Mouse (Mus musculus) layer of hippocampus, postnatal 36 days (tissue): Measurements from ENCODE around the gene Tm4sf20. TPM values are rescaled to one million over a fixed set of nuclear protein-coding genes. Genes with fewer than 3 reads are reported as not detected.
A peak's percentile ranks its signal among the peaks of the same experiment; 100 is the strongest.

ENCODE experiments used
- DNase-seq, 2 experiments: peaks; one replicate each; pipeline ENCODE4 v3.0.0; 2022
- total RNA-seq, 2 experiments: library from RNA; stranded (reverse); gene quantifications; 2 replicates each; pipeline ENCODE4 v1.2.3; 2021

Tm4sf20 gene
- total RNA-seq, result not detected

DNA sequence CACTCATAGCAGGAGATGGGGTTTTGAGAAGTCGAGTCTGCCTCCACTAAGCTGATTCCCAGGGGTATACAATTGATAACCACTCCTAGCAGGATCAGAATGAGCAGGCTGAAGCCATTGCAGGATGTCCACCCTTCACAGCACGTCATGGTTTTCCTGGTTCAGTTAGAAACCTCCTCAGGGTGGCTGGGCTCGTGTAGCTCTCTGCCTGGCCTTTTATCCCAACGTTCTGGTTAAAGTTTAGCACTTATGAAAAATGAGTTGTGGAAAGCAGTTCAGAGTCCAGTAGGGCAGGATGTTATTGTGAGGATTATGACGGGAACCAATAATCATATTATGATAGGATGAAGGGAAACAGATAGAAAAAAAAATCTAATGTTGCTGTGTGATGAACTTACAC lies at the start of gene Tm4sf20:
Gene Tm4sf20 (minus strand): TSS at position 193 of the 400 bp plus-strand sequence.
- no peak for DNase-seq

DNA sequence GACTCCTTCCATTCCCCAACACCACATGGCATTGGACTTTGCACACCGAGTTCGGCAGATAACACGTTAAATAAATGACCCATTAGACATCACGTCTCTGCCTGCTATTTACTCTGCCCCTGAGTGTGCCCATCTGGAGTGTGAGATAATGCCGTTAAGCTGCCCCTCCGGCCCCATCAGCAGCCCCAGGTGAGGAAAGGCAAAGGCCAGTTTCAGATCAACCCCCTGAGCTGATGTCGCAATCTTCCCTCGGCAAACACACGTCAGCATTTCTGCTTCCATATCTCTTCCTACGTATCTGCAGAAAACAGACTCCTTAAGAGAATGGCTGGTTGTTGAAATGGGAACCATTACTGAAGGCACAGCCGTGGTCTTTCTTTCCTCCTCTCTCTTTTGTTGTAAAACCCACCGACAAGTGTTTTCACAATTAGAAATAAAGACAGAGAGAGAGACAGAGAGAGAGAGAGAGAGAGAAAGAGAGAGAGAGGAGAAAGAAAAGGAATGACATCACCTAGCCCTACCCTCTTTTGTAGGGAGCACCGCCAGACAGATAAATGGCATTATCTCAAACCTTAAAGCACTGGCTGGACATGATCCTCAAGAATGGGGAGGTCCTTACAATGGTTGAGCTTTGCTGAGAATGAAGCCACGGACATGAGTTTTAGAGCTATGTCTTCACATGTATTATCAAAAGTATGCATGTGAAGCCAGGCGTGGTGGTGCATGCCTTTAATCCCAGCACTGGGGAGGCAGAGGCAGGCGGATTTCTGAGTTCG lies 47.9 kb upstream of the Tm4sf20 start:
- DNase-seq, result no peak

DNA sequence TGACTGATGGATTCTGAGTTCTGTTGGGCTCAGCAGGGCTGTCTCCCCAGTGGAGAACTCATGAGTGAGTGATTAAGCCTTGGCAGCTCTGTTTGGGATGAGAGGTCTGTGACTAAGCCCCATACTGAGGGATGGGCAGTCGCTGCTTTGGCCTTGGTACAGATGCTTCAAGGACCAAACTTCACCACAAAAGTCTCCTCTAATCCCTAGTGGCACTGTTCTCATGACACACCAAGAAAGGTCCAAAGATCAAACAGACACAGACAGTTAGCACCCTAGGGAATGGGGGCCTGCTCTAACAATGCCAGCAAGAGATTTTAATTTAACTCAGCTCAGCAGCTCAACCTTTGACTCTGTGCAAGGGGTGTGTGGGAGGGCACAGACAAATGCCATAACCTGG lies 43.5 kb upstream of the Tm4sf20 start:
- no peak for DNase-seq

DNA sequence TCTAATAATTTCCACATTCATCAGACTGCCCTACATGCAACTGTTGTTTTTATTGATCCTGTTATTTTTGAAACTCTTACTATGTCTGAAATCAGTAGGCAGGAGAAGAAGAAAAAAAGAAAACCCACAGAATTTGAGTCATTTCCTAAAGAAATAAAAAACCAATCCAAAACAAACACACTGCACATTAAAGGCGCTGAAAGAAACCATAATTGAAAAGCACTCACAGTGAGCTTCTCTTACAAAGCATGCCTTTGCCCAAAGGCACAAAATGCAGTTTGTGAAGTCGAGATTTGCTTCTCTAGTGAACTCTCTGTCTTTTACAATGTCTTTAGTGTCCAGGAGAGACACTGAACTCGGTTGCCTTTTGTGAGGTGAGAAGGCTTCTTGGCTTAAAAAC lies 40.3 kb upstream of the Tm4sf20 start:
- DNase-seq, result no peak

DNA sequence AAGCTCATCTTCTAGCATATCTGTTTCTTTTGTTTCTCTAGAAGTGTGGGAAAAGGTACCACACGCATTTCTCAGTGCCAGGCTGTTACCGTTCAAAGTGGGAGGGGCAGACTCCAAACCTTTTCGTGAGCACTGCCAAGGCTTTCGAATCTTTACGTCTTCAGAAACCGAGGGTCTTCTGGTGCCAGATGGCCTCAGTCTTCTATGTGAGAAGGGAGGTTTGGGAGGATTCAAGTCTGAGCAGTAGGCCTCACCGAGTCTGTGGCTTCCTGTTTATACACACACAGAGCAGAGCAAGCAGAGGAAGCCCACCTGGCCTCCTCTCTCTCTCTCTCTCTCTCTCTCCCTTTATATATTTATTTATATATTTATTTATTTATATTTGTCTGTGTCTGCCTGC lies 38.9 kb upstream of the Tm4sf20 start:
- no peak for DNase-seq

DNA sequence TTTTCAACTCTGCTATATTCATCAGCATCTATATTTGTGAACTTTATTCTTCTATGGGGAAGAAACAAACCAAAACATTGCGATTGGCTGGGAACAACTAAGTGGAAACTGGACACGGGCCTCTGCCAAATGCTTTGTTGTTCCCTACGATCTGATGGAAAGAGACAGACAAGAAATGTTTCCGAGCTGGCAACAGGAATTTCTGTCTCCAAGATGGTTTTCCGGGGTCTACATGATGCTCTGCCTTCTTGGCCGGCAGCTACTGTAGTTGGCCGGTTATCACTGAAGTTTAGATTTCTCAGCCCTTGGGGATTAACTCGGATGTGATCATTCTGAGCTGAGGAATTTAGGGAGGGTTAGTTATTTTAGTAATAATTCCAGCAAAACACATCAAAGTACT lies 38.1 kb upstream of the Tm4sf20 start:
- DNase-seq, result no peak

DNA sequence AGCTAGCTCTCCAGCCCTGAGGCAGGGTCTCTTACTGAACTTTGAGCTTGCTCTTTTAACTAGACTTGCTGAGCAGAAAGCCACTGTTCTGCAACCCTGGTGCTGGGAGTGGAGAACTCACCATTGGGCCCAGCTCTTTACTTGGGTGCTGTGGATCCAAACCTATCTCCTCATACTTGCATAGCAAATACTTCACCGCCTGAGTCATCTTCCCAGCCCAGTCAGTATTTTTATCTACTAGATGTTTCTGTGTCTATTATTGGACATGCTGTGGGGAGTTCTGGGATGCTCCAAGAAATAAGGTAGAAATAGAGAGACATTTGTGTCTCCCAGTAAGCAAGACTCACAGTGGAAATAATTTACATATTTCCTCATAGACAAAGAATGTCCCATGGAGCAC lies 35.8 kb upstream of the Tm4sf20 start:
- no peak for DNase-seq

DNA sequence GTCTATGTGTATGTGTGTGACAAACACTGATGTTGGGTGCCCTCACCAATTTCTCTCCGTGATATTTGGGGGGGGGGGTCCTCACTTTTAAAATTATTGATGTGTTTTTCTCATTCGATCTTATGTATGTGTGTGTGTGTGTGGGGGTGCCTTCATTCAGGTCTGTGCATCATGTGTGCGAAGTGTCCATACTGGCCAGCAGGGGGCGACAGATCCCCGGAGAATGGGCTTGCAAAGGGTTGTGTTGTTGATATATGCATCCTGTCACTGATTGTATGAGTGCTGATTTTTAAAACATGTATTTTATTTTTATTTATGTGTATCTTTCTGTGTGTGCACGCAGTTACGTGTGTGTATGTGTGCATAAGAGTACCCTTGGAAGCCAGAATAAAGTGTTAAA lies 35.3 kb upstream of the Tm4sf20 start:
- no peak for DNase-seq

DNA sequence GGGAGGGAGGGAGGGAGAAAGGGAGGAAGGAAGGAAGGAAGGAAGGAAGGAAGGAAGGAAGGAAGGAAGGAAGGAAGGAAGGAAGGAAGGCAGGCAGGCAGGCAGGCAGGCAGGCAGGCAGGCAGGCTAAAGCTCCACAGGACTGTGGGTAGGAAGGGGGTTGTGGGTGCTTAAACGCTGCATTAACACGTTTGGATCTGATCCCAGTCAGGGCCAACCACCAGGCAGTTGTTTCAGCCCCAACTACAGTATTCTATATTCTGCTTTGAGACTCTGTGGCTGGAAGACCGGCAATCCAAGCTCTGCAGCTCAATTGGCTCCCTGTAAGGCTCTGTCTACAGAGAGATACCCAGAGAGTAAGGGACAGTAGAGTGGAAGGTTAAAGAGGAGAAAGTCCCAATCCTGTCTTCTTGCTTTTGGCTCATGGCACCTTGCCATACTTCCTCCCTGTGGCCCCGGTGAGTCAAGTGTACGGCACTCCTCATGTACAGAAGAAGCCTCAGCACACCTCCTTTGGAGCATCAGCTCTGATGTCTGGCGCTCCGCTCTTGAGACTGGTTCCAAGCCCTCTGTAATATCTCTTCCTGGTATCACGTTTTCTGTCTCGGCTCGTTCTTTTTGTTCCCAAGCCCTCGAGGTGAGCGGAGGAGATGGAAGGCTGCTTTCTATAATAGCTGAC lies 33.0 kb upstream of the Tm4sf20 start:
- no peak for DNase-seq

DNA sequence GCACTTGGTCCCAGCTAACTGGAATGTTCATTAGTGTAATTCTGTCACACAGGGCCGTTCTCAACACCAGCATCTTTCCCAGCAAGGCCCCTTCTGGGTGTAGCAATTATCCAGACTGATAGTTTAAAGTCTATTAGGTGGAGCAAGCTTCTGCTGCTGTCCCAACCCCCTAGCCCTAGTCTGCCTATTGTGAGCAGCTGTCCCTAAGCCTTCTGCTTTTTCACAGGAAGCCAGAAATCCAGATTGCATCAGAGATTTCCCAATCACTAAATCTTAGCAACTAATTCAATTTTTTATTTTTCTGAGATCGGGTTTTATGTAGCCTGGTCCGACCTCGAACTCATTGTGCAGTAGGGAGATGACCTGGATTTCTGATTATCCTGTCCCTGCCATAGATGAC lies 30.7 kb upstream of the Tm4sf20 start:
- peak; percentile 17 to 19 for DNase-seq

DNA sequence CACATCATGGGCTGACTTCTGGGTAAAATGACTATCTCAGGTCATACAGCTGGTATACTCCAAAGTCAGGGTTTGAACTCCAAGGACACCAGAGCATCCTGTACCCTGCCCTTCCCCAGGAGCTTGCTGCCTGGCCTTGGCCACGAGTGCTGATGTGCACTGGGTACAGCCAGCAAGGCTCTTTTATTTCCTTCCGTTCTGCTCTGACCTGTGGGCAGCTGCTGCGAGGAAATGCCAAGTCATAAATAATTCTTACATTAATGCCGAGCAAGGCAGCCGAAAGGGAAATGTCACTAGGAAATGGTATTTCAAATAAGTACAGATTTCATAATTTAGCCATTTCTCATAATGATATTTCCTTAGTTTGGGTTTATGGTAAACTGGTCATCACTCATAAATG lies 30.0 kb upstream of the Tm4sf20 start:
- no peak for DNase-seq

DNA sequence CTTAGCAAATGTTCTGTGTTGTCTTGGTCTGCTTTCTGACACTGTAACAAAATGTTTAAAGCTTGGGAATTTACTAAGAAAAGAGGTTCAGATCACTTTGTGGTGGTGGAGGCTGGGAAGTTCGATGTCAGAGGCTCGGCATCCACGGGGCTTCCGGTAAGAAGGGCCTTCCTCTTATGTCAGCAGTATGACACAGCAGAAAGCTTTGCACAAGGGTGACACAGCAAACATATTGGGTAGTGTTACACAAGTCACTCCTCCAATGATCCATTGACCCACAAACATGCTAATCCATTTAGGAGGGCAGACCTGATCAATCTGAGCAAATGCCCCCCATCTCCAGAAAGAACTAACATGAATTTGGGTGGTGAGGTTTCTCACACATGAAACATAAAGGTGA lies 28.8 kb upstream of the Tm4sf20 start:
- no peak for DNase-seq

DNA sequence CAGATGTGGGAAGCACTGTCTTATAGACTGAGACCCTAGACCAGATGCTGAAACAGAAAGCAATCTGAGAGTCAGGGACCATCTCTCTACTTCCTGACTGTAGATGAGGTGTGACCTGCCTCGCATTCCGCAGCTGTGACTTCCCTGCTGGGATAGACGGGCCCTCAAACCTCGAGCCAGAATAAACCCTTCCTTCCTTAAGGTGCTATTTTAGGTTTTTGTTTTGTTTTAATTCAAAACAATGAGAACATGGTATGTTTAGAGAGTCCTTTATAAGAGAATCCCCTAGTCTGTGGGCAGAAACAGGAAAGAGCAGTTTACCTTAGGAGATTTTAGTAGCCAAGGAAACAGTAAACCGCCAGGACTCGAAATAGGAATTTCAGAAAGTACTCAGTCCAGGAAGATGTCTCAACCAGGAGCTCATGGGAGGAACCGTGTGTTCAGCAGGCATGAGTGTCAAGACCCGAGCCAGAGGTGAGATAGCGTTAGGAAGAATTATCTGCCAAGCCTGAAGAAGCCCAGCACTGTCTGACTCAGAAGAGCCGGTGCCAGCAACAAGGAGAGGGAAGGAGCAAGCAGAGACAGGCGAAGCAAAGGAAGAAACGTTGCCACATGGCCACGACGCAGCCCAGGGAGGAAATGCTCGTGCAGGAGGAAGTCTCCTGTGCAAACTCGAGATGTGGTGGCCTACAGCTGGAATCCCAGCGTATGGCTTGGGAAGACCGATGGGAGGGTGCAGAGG lies 27.6 kb upstream of the Tm4sf20 start:
- DNase-seq, result no peak

DNA sequence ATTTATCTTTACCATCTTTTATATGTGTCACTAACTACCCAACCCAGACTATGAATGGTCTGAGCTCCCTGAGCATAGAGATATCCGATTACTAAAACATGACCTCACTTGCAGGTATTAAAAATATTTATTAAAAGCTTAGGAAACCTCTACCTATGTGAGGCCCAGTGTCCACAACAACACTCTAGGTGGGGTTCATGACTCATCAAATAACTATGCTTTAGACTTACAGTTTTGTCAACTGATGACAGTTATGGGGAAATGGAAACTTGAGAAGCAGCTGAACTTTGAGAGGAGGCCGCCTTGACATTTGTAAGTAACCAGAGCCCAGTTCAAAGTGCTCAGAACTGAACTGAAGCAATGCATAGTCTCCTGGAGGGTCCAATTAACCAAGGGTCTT lies 26.9 kb upstream of the Tm4sf20 start:
- DNase-seq, result no peak

DNA sequence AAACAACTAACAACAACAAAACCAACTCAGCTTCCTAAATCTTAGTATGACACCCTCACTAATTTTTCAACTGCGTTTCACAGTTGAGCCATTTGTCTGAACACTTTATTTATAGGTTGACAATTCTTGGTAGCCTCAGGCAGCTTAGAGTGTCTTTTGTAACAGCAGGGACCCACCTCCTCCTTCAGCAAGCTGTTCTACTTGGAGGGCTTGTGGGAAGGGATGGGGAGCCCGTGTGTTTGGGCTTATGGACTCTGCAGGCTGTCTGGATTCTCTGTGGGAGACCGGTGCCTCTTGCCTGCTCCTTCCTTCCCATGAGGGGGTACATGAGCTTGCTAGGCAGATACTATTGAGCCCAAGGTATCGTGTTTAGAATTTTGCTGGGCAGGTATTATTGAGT lies 25.7 kb upstream of the Tm4sf20 start:
- peak; percentile 35 to 44 for DNase-seq

DNA sequence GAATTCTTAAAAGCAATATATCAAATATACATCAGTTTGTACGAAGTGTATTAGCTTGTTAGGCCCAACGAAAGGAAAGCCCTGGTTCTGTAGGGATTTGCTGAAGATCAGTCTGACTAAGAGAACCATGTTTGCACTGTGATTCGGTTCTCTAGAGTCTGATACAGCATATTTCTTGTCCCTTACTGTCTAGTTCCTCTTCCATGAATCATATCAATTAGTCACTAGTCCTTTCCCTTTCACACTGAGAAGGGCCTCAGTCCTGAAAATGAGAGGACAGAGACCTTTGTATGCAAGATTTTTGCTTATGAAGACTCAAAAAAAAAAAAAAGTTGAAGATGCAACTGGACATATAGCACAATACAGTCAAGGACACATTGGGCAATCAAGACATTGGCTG lies 24.8 kb upstream of the Tm4sf20 start:
- DNase-seq, result no peak

DNA sequence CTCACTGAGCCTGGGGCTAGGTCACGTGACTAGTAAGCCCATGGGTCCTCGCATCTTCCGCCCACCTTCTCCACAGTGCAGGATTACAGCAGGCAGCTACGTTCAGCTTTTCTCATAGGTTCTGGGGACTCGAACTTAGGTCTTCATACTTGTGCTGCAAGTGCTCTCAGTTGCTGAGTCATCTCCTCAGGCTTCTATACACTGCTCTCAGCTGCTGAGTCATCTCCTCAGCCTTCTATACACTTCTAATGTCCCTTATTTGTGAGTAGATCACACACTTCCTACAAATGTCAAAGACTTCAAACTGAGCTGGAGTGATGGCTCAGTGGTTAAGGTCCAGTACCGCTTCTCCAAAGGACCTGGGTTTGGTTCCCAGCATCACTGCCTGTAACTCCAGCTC lies 24.0 kb upstream of the Tm4sf20 start:
- DNase-seq, result no peak

DNA sequence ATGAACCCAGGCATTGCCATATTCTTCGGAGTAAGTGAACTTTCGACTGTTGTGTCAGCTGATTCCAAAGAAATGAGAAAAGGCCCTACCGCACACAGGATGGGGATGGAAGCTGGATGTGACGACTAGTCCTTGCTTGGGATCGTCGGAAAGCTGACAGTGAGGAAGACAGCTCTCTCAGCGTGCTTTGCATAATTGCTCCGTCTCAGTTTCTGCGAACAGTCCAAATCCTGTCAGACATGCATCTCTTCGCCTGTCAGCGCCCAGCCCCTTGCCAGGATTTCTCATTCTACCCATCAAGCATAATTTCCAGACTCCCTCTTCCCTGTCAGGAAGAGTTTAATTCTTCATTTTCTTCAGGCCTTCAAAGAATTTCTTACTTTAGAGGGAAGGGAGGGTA lies 22.8 kb upstream of the Tm4sf20 start:
- no peak for DNase-seq

DNA sequence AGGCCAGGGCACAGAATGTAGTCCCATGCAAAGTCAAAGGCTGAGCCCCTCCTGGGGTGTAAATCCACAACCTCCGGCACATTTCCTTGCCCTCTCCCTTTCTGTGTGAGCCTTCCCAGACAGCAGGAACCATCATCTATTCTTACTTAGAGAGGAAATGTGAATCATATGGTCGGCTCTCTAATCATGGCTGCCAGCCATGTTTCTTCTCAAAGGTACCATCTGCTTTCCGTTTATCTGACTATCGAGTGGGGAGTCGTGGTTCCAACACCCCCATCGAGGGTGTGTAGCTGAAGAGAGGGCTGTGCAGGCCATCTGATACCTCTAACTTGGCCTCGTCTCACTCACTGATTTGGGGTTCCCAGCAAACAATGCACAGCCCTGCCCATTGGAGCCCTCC lies 19.8 kb upstream of the Tm4sf20 start:
- DNase-seq, result peak; percentile 51 to 64

DNA sequence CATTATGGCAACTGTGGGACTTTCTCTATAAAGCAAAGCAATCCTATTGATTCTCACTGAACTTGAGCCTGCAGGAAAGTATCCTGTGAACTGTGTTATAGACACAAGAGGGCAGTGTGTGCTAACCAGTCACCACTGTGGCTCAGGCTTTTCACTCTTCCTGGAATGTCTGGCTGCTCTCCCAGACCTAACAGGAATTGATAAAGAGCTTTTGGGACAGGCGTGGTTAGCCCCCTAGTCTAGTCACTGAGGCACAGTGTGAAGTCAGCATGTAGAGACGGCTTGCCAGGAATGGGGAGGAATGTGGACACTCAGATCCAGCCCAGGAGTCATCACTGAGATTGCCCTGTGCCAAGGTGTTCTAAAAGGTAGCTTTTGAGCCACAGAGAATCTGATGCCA lies 19.2 kb upstream of the Tm4sf20 start:
- peak; percentile 55 for DNase-seq

DNA sequence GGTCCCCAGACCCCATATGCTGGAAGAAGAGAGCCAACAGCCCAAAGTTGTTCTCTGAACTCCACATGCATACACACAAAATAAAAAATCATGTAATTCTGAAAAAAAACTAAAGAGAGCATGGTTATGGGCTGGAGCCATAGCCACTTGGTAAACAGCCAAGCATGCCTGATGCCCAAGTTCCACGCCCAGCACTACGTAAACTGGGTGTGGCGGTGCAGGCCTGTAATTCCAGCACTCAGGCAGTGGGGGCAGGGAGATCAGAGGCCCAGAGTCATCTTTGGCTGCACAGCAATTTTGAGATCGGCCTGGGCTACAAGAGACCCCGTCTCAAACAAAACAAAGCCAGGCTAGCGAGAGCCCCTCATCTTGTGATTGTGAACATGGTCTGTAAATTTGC lies 17.3 kb upstream of the Tm4sf20 start:
- no peak for DNase-seq

DNA sequence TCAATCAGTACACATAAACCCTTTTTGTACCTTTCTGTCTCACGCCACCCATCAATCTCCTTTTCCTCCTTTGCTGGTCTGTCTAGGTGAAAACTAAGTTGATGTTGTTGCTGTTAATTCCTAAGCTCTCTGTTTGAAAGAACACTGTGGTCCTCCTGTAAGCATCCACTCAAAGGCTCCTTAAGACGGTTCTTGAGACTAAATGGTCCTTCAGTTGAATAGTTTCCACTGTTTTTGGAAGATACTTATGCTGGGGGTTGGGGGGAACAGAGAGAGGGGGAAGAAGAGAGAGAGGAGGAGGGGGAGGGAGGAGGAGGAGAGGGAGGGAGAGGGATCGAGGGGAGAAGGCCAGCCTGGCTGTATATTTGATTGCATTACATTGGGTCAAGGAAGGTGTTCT lies 15.3 kb upstream of the Tm4sf20 start:
- no peak for DNase-seq

DNA sequence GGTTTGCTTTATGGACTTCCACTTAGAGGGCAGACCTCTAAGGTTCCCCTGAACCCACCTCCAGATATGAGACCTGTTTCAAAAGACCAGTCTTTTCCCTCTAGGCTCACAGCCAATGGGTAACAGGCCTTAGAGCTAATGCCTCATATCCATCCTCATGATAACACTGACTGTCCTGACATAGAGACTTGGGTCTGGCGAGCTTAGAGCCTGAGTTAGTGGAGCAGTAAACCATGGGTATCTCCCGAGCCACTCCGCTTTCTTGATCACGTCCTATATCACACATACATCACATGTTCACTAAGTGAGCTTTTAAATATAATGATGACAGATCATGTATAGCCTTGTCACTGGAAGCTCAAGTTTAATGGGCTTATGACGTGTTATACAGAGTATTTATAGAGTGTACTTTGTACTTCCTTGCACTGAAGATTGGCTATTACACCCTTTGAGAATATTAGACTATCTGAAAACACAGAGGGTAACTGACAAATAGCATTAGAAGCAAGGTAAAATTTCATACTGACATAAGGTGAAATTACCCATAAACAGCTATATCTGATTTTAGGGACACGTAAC lies 11.2 kb upstream of the Tm4sf20 start:
- DNase-seq, result no peak
